Mouse (Mus musculus) midbrain, postnatal 0 days (tissue): ENCODE results near the gene Ccdc61. TPM values are rescaled to one million over a fixed set of nuclear protein-coding genes. Genes with fewer than 3 reads are reported as not detected.

Experiments used
- ATAC-seq: fragments of 200-750 bp; cut with Nextera tagmentation; 2 replicates; pipeline ENCODE4 v1.8.0; 2017; ENCODE audit warnings: moderate number of reproducible peaks, mild to moderate bottlenecking, moderate TSS enrichment, moderate library complexity; ENCODE audit not compliant: low FRiP score
- DNase-seq: peaks from one replicate; pipeline ENCODE4 v3.0.0-alpha.2; 2015; ENCODE audit warnings: low spot score
- H3K27ac ChIP-seq: fragments of 300-500 bp; sonication (generic); 2 replicates; pipeline ENCODE4 v1.5.1; 2014; ENCODE audit warnings: low read depth, mild to moderate bottlenecking, low read length, mixed read lengths
- H3K27me3 ChIP-seq: fragments of 300-500 bp; sonication (generic); 2 replicates; pipeline ENCODE4 v1.6.1; 2014; ENCODE audit warnings: low read length, control low read depth, mixed read lengths; ENCODE audit not compliant: insufficient read depth
- H3K36me3 ChIP-seq: fragments of 300-500 bp; sonication (generic); 2 replicates; pipeline ENCODE4 v1.6.1; 2014; ENCODE audit warnings: low read length, control low read depth, mixed read lengths; ENCODE audit not compliant: insufficient read depth
- H3K4me1 ChIP-seq: fragments of 300-500 bp; sonication (generic); 2 replicates; pipeline ENCODE4 v1.6.1; 2014; ENCODE audit warnings: mild to moderate bottlenecking, control low read depth, antibody characterized with exemption, low read length, mixed read lengths; ENCODE audit not compliant: insufficient read depth
- H3K4me2 ChIP-seq: fragments of 300-500 bp; sonication (generic); 2 replicates; pipeline ENCODE4 v1.6.1; 2014; ENCODE audit warnings: low read depth, mild to moderate bottlenecking, low read length, mixed read lengths; ENCODE audit not compliant: poor library complexity, severe bottlenecking
- H3K4me3 ChIP-seq: fragments of 300-500 bp; sonication (generic); 2 replicates; pipeline ENCODE4 v1.5.1; 2014; ENCODE audit warnings: low read depth, mild to moderate bottlenecking, low read length, moderate library complexity
- H3K9ac ChIP-seq: fragments of 300-500 bp; sonication (generic); replicated peaks from 2 replicates; pipeline ENCODE4 v1.6.1; 2014; ENCODE audit warnings: mild to moderate bottlenecking, low read length, moderate library complexity, mixed read lengths; ENCODE audit not compliant: poor library complexity, severe bottlenecking
- H3K9me3 ChIP-seq: fragments of 300-500 bp; sonication (generic); 2 replicates; pipeline ENCODE4 v1.6.1; 2016; ENCODE audit warnings: low read length, control low read depth
- CTCF ChIP-seq: IDR thresholded peaks from 2 replicates; pipeline ENCODE4 v1.5.1; 2016; ENCODE audit warnings: antibody characterized with exemption, mild to moderate bottlenecking
- WGBS: fragments of 180-500 bp; shearing (Covaris S2); extraction: QIAGEN DNeasy Blood & Tissue Kit; methylation state at CpG from one replicate; pipeline ENCODE4 v1.1.7; 2014; 5-methylcytosine and 5-hydroxymethylcytosine counted together
- polyA plus RNA-seq: library from polyadenylated mRNA; unstranded; fragments of >200 nt; fragmentation: Nextera tagmentation; extraction: Ambion mirVana; gene quantifications from 2 replicates; pipeline ENCODE4 v1.2.1, GENCODE M21; 2015
- total RNA-seq: library from RNA; depleted of rRNA; stranded (reverse); fragments of >200 nt; gene quantifications from 2 replicates; pipeline ENCODE4 v1.2.3, GENCODE M21; 2014

Ccdc61 gene
- total and polyA plus RNA-seq, 2 experiments from 2014 or later: 21.3 to 29.5 TPM

GRCm38 (mm10) chr7:18909797-18910196 lies 418 bp downstream of the Ccdc61 start:
- H3K27ac ChIP-seq: no peak overlapping the region
- no peak for TF ChIP-seq CTCF
- H3K4me1 ChIP-seq: peaks cover 5% of the 10 kb centered on the region; the same call in 1 of the 2 replicates
- peak overlapping the region; percentile 67 for H3K4me3 ChIP-seq
- peak overlapping the region; percentile 50 for H3K9ac ChIP-seq
- no peaks in the 10 kb centered on the region for H3K9me3 ChIP-seq
- no peaks in the 10 kb centered on the region for H3K27me3 ChIP-seq
- DNase-seq (no peak), ATAC-seq (no peak)
- peak overlapping the region; percentile 79 for H3K4me2 ChIP-seq
- WGBS: 7% methylated on average over 17 of the region's 17 CpGs
- no peaks in the 10 kb centered on the region for H3K36me3 ChIP-seq

- WGBS: 78% methylated on average over 3 of the region's 3 CpGs
These were observed 5.2 kb downstream of the Ccdc61 start for GRCm38 (mm10) chr7:18904971-18905370.

GRCm38 (mm10) chr7:18902486-18902885 lies 7.7 kb downstream of the Ccdc61 start:
- H3K9ac ChIP-seq: 0 out of 2 replicates have a peak overlapping the region, but pooled peaks have one; percentile 4
- no peaks in the 10 kb centered on the region for H3K36me3 ChIP-seq
- H3K4me2 ChIP-seq: no peak overlapping the region
- H3K27ac ChIP-seq: no peak overlapping the region
- peak; percentile 62 for TF ChIP-seq CTCF
- no peaks in the 10 kb centered on the region for H3K9me3 ChIP-seq
- WGBS: 60% methylated on average over 3 of the region's 3 CpGs
- DNase-seq (no peak), ATAC-seq (no peak)
- H3K4me1 ChIP-seq: no peaks in the 10 kb centered on the region
- no peak overlapping the region for H3K4me3 ChIP-seq
- H3K27me3 ChIP-seq: no peaks in the 10 kb centered on the region

More at GRCm38 (mm10) chr7:18904971-18905370, 5.2 kb downstream of the Ccdc61 start:
- Histone ChIP-seq H3K4me1 (peaks cover 5% of the 10 kb centered on the region; the same call in 1 of the 2 replicates), H3K27ac (no peak overlapping the region), H3K9ac (no peak overlapping the region), H3K27me3 (no peaks in the 10 kb centered on the region), H3K36me3 (no peaks in the 10 kb centered on the region), H3K4me3 (no peak overlapping the region), H3K4me2 (no peak overlapping the region), H3K9me3 (no peaks in the 10 kb centered on the region)
- ATAC-seq: no peak
- no peak for TF ChIP-seq CTCF
- DNase-seq: no peak

GRCm38 (mm10) chr7:18900513-18900912 lies 9.7 kb downstream of the Ccdc61 start:
- 93% methylated on average over 2 of the region's 2 CpGs for WGBS
- H3K4me2 ChIP-seq: no peak overlapping the region
- H3K9me3 ChIP-seq: no peaks in the 10 kb centered on the region
- H3K9ac ChIP-seq: no peak overlapping the region
- no peak for ATAC-seq
- H3K27ac ChIP-seq: no peak overlapping the region
- no peak for DNase-seq
- no peak overlapping the region for H3K4me3 ChIP-seq
- no peaks in the 10 kb centered on the region for H3K27me3 ChIP-seq
- TF ChIP-seq CTCF: no peak
- no peaks in the 10 kb centered on the region for H3K36me3 ChIP-seq
- no peaks in the 10 kb centered on the region for H3K4me1 ChIP-seq

- no peaks in the 10 kb centered on the region for H3K4me1 ChIP-seq
- DNase-seq: peak; percentile 66
- no peaks in the 10 kb centered on the region for H3K27me3 ChIP-seq
- no peak for ATAC-seq
- H3K27ac ChIP-seq: no peak overlapping the region
- no peak overlapping the region for H3K4me2 ChIP-seq
- TF ChIP-seq CTCF: peak; percentile 84
- 17% methylated on average over 5 of the region's 5 CpGs for WGBS
- no peaks in the 10 kb centered on the region for H3K36me3 ChIP-seq
- no peak overlapping the region for H3K9ac ChIP-seq
- no peak overlapping the region for H3K4me3 ChIP-seq
- no peaks in the 10 kb centered on the region for H3K9me3 ChIP-seq
These were observed 13.7 kb downstream of the Ccdc61 start for GRCm38 (mm10) chr7:18896536-18896935.

- Histone ChIP-seq H3K27me3 (no peaks in the 10 kb centered on the region), H3K4me2 (peak overlapping the region; percentile 95), H3K36me3 (no peaks in the 10 kb centered on the region), H3K4me1 (no peaks in the 10 kb centered on the region), H3K9me3 (no peaks in the 10 kb centered on the region), H3K27ac (peak overlapping the region; percentile 43; the same call in 1 of the 2 replicates), H3K9ac (peak overlapping the region; percentile 68), H3K4me3 (peak overlapping the region; percentile 49)
- peak; percentile 20 for ATAC-seq
- peak; percentile 56 for DNase-seq
- 3% methylated on average over 41 of the region's 41 CpGs for WGBS
- TF ChIP-seq CTCF: no peak
These were observed 16.4 kb downstream of the Ccdc61 start for GRCm38 (mm10) chr7:18893651-18894430.
